Mouse (Mus musculus) frontal cortex, postnatal 14 days (tissue): Measurements from ENCODE around the gene Olfr507.
"Not testable (repeated sequence)": the region's sequence is repeated elsewhere in the genome, so short reads cannot be mapped to it uniquely, and the experiment has no call there.

Experiments used
- DNase-seq, 2 experiments: peaks; one replicate each; pipeline ENCODE4 v3.0.0; 2022; ENCODE audit warnings: low spot score in 2 of 2

The Olfr507 gene

GRCm38 (mm10) chr7:108621514-108621913 lies at the start of gene Olfr507:
Olfr507 (plus strand) TSS chr7:108621814.
- no peak for DNase-seq

GRCm38 (mm10) chr7:108589797-108590196 lies 31.8 kb upstream of the Olfr507 start:
- DNase-seq, result no peak

- DNase-seq, result not testable (repeated sequence)
Observed at GRCm38 (mm10) chr7:108601916-108602315, 19.7 kb upstream of the Olfr507 start.

GRCm38 (mm10) chr7:108610487-108610886 lies 11.1 kb upstream of the Olfr507 start, which contains the start of gene Olfr506:
Olfr506 (plus strand) TSS chr7:108610787.
- DNase-seq, result no peak

GRCm38 (mm10) chr7:108614110-108614509 lies 7.5 kb upstream of the Olfr507 start:
- no peak for DNase-seq

GRCm38 (mm10) chr7:108616781-108617180 lies 4.8 kb upstream of the Olfr507 start:
- not testable (repeated sequence) for DNase-seq

- DNase-seq, result no peak
Observed at GRCm38 (mm10) chr7:108629694-108630093, 8.1 kb downstream of the Olfr507 start, which contains the start of gene Olfr508. Olfr508 (plus strand) TSS chr7:108629994.

GRCm38 (mm10) chr7:108651806-108652205 lies 30.2 kb downstream of the Olfr507 start, which contains the start of gene Olfr509:
Olfr509 (minus strand) TSS chr7:108651906.
- DNase-seq, result no peak

GRCm38 (mm10) chr7:108662419-108662818 lies 40.8 kb downstream of the Olfr507 start:
- no peak for DNase-seq

- DNase-seq, result no peak
Observed at GRCm38 (mm10) chr7:108666118-108666517, 44.5 kb downstream of the Olfr507 start, which contains the start of gene Olfr510. Olfr510 (plus strand) TSS chr7:108666418.

GRCm38 (mm10) chr7:108671058-108671457 lies 49.4 kb downstream of the Olfr507 start:
- DNase-seq, result no peak
